Mouse (Mus musculus) liver, embryonic 16.5 days (tissue): ENCODE data around the gene Ppp1r3g. TPM values are rescaled to one million over a fixed set of nuclear protein-coding genes. Genes with fewer than 3 reads are reported as not detected.

Source experiments
- ATAC-seq: fragments of 200-750 bp; cut with Nextera tagmentation; 2 replicates; pipeline ENCODE4 v1.8.0; 2017; ENCODE audit warnings: low read depth, mild to moderate bottlenecking, moderate number of reproducible peaks, moderate library complexity
- H3K27ac ChIP-seq: fragments of 300-500 bp; sonication (generic); 2 replicates; pipeline ENCODE4 v1.5.1; 2014; ENCODE audit warnings: mild to moderate bottlenecking, low read length
- H3K27me3 ChIP-seq: fragments of 300-500 bp; sonication (generic); 2 replicates; pipeline ENCODE4 v1.6.1; 2014; ENCODE audit warnings: low read depth, low read length, mixed read lengths; ENCODE audit not compliant: control insufficient read depth, insufficient read depth
- H3K36me3 ChIP-seq: fragments of 300-500 bp; sonication (generic); 2 replicates; pipeline ENCODE4 v1.6.1; 2014; ENCODE audit warnings: mild to moderate bottlenecking; ENCODE audit not compliant: control insufficient read depth, insufficient read depth
- H3K4me1 ChIP-seq: fragments of 300-500 bp; sonication (generic); 2 replicates; pipeline ENCODE4 v1.6.1; 2014; ENCODE audit warnings: low read depth, low read length, mixed read lengths; ENCODE audit not compliant: control insufficient read depth
- H3K4me2 ChIP-seq: fragments of 300-500 bp; sonication (generic); 2 replicates; pipeline ENCODE4 v1.6.1; 2014; ENCODE audit warnings: low read depth, low read length, mixed read lengths
- H3K4me3 ChIP-seq: fragments of 300-500 bp; sonication (generic); 2 replicates; pipeline ENCODE4 v1.5.1; 2014; ENCODE audit warnings: low read depth, mild to moderate bottlenecking, low read length
- H3K9ac ChIP-seq: fragments of 300-500 bp; sonication (generic); 2 replicates; pipeline ENCODE4 v1.6.1; 2014; ENCODE audit warnings: low read depth, low read length
- H3K9me3 ChIP-seq: fragments of 300-500 bp; sonication (generic); replicated peaks from 2 replicates; pipeline ENCODE4 v1.6.1; 2016; ENCODE audit warnings: low read length; ENCODE audit not compliant: control insufficient read depth
- WGBS: fragments of 180-500 bp; shearing (Covaris S2); extraction: QIAGEN DNeasy Blood & Tissue Kit; methylation state at CpG from one replicate; pipeline ENCODE4 v1.1.7; 2014; ENCODE audit not compliant: insufficient replicate concordance; 5-methylcytosine and 5-hydroxymethylcytosine counted together
- polyA plus RNA-seq: library from polyadenylated mRNA; unstranded; fragments of >200 nt; fragmentation: Nextera tagmentation; extraction: Ambion mirVana; gene quantifications from 2 replicates; pipeline ENCODE4 v1.2.1, GENCODE M21; 2015

Ppp1r3g gene
- polyA plus RNA-seq = 1.9 and 3.0 TPM in 2 replicates

DNA sequence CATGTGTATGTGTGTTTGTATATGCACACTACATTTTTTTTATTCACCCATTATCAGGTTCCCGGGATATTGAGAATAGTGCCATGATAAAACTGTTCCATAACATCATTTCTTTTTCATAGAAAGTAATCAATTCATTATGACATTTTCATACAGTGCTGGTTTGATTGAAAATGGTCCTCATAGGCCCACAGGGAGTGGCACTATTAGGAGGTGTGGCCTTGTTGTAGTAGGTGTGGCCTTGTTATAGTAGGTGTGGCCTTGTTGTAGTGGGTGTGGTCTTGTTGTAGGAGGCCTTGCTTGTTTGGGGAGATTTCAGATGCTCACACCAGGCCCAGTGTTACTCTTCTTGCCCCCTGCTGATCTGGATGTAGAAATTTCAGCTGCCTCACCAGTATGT, at the start of gene Ppp1r3g:
Ppp1r3g (plus strand) TSS at position 301 of the 400 bp plus-strand sequence.
- H3K4me2 ChIP-seq = no peak within 1 kb of the TSS
- H3K27ac ChIP-seq = peak within 1 kb of the TSS; percentile 69; the same call in 1 of the 2 replicates
- H3K4me3 ChIP-seq = no peak within 1 kb of the TSS
- H3K4me1 ChIP-seq = no peaks in the 10 kb centered on the region
- H3K9me3 ChIP-seq = no peaks in the 10 kb centered on the region
- no peaks in the 10 kb centered on the region for H3K36me3 ChIP-seq
- H3K27me3 ChIP-seq = no peaks in the 10 kb centered on the region
- 85% methylated on average over 1 of the region's 1 CpGs for WGBS
- ATAC-seq = no peak
- H3K9ac ChIP-seq = no peak within 1 kb of the TSS

DNA sequence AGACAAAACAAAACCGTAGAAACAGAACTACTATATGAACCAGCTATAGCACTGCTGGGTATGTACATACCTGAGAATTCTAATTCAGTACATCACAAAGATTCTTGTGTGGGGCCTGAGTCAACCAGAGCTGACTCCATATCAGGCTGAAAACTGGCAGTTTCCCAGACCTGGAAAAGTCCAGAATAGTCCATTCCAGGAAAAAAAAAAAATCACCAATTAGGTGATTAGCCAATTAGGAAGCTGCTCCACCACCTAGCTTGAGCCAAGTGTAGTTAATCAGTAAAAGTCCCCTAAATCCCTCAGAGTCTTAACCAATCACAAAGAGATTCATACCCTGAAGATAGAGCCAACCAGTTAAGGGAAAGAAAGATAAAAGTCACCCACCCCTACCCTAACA, 47.2 kb upstream of the Ppp1r3g start:
- H3K4me2 ChIP-seq = no peak overlapping the region
- H3K4me3 ChIP-seq = no peak overlapping the region
- WGBS = 70% methylated on average over 1 of the region's 1 CpGs
- no peak for ATAC-seq
- H3K9me3 ChIP-seq = no peaks in the 10 kb centered on the region
- no peak overlapping the region for H3K9ac ChIP-seq
- H3K4me1 ChIP-seq = peaks cover 1% of the 10 kb centered on the region
- H3K27ac ChIP-seq = no peak overlapping the region
- no peaks in the 10 kb centered on the region for H3K36me3 ChIP-seq
- H3K27me3 ChIP-seq = no peaks in the 10 kb centered on the region

DNA sequence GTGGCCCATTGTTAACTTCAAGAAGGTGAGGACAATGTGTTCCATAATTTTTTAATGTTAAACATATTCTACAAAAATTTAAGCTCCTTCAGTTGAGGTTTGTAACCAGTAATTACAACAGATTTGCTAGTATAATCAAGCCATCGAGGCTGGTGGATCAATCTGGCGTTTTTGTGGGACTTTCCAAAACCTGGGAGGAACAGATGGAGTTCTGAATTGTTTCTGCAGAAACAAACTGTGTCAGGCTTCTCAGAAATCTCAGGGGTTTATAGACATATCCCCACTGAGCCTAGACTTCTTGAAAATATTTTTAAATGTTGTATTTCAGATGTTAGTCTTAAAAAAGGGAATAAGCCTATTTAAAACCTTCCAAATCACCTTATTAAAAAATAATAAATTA, 20.6 kb upstream of the Ppp1r3g start:
- no peak overlapping the region for H3K9ac ChIP-seq
- H3K9me3 ChIP-seq = no peaks in the 10 kb centered on the region; the same call in 1 of the 2 replicates
- H3K27me3 ChIP-seq = no peaks in the 10 kb centered on the region
- no peaks in the 10 kb centered on the region for H3K4me1 ChIP-seq
- ATAC-seq = no peak
- 47% methylated on average over 2 of the region's 2 CpGs for whole genome bisulfite sequencing
- no peaks in the 10 kb centered on the region for H3K36me3 ChIP-seq
- H3K4me2 ChIP-seq = no peak overlapping the region
- H3K27ac ChIP-seq = no peak overlapping the region
- no peak overlapping the region for H3K4me3 ChIP-seq

DNA sequence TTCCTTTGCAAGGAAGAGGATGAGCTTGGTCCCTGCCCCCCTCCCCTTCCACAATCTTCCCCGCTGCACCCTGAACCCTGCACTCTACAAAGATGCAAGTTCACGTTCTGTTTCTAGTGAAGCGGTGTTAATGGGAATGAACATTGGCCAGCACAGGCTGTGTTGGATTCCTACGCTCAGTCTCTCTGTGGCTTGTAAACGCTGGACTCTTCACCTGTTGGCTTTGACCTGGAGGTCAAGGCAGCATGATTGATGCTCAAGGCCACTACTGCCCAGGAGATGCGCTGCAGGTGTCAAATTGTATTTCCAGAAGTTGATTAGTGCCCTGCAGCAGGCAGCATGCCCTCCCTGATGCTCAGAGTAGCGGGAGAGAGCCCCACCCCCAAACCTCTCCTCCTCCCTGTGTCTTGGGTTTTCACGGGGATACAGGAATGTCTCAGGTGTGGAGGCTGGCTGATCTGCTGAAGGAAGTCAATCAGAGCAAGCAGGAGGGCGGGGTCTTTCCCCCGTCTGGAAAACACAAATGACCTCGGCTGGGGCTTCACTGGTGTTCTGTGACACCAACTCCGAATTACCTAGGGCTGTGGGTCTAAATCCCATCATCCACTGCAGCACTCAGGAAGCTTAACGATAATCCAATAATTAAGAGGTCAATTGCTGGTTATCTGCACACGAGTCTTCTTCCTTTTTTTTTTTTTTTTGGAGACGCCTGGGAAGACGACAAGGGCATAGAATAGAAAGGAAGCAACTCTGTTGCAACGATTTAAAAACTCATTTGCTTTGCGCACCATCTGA, 18.6 kb upstream of the Ppp1r3g start:
- no peaks in the 10 kb centered on the region; the same call in 1 of the 2 replicates for H3K9me3 ChIP-seq
- no peak overlapping the region for H3K9ac ChIP-seq
- no peak overlapping the region for H3K4me2 ChIP-seq
- H3K27ac ChIP-seq = no peak overlapping the region
- 52% methylated on average over 18 of the region's 18 CpGs for WGBS
- H3K4me3 ChIP-seq = no peak overlapping the region
- H3K27me3 ChIP-seq = no peaks in the 10 kb centered on the region
- ATAC-seq = no peak
- no peaks in the 10 kb centered on the region for H3K36me3 ChIP-seq
- no peaks in the 10 kb centered on the region for H3K4me1 ChIP-seq

DNA sequence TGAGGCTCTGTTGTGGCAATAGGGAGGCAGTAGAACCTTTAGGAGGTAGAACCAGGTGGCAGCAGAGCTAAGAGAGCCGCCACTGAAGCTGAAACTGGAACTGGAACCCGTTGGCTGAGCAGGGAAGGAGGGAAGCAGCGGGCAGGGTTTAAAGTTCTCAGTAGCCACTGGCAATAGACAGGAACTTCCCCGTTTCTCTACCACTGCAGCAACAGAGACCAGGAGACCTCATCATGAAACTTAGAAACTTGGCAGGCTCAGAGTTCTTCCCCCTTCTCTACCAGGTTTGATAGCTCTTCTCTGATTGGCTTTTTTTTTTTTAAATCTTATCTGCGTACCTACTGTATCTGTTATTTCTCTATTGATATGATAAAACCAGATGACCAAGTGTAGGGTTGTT, 17.7 kb upstream of the Ppp1r3g start:
- Histone ChIP-seq H3K4me3 (no peak overlapping the region), H3K9ac (no peak overlapping the region), H3K27ac (no peak overlapping the region), H3K4me2 (no peak overlapping the region), H3K4me1 (no peaks in the 10 kb centered on the region), H3K27me3 (no peaks in the 10 kb centered on the region), H3K36me3 (no peaks in the 10 kb centered on the region), H3K9me3 (no peaks in the 10 kb centered on the region)
- ATAC-seq = no peak
- WGBS = 31% methylated on average over 5 of the region's 5 CpGs

DNA sequence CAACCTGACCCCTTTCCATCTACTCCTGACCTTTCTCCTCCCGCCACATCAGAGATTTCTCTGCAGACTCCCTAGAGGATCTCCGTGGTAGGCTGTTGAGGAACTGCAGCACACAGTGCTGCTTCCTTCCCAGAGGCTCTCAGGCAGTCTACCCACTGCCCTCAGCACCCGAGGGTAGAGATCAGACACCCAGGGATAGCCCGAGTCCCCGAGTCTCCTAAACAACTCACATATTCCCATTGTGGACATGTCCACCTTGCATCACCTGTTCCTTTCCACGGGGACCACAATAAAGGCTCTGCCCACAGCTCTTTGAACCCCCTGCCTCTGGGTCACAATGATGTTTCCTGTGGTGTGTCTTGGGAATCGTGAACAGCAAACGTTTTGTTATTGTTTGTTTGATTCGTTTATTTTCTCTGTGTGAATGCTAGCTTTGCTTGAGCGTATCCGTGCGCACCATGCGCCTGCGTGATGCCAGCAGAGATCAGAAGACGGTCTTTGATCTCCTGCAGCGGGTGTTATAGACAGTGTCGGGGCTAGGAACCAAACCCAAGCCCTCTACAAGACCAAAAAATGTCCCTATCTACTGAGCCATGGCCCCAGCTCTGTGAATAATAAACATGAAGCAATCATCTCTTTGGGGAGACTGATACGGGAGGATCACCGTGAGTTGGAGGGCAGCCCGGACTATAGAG, 11.8 kb upstream of the Ppp1r3g start:
- H3K9me3 ChIP-seq = no peaks in the 10 kb centered on the region
- ATAC-seq = no peak
- 56% methylated on average over 20 of the region's 20 CpGs for WGBS

DNA sequence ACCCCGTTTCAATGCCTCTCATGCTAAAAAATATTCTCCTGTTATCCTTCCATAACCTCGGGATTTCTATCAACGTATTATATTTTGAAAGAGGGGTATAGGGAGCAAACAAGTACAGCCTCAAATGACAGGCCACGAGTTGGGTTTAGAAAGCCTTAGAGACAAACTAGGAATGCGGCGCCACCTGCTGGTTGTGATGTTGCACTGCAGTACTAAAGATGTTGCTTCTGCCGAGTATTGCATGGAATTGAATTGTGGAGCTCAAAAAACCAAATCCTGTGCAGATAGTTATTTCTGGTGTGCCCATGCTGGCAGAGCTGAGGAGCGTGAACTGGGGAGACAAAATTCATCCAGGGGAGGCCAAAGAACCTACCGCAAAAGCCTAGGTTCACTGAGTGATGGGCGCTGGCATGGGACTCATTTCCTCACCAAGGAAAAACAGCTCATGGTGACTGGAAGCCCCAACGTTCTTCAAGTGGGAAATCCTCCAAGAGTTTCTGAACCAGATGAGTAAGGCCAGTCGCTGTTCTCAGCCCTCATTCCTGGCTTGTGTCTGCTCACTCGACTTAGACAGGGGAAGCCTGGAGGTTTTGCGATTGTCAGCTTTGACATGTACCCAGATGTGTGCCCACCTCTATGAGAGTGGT, 11.2 kb upstream of the Ppp1r3g start:
- no peak for ATAC-seq

More for the DNA sequence above, 11.8 kb upstream of the Ppp1r3g start:
- Histone ChIP-seq H3K4me3 (no peak overlapping the region), H3K4me1 (no peaks in the 10 kb centered on the region), H3K4me2 (no peak overlapping the region), H3K27me3 (no peaks in the 10 kb centered on the region), H3K36me3 (no peaks in the 10 kb centered on the region), H3K27ac (no peak overlapping the region), H3K9ac (no peak overlapping the region)

DNA sequence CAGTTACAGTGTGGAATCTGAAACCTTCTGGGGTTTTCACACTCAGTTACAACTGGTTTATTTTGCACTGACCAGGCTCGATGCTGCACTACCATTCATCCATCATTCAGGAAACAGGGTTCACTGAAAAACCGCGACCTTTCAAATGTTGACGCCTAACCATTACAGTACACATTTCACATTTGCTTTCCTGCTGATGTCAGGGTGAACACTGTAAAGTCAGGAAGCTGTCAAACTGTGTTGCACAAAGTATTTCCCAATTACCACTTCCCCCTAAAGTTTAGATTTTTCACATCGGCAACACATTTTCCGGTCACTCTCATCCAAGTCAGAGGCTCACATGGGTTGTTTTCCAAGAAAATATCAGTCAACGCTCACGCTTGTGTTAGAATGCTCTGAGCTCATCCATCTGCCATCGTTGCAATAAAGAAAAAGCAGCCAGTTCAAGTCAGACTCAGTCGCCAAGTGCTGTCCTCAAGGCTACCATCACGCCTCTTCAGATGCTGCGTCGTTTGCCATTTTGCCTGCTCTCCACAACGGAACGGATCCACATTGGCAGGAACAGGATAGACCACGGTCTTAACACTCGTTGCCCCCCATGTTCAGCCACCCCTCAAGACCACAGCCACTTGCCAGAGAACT, 8.7 kb upstream of the Ppp1r3g start:
- no peak for ATAC-seq
- Histone ChIP-seq H3K4me1 (no peaks in the 10 kb centered on the region), H3K27me3 (no peaks in the 10 kb centered on the region), H3K4me2 (no peak overlapping the region), H3K9ac (no peak overlapping the region), H3K27ac (no peak overlapping the region), H3K9me3 (no peaks in the 10 kb centered on the region), H3K36me3 (no peaks in the 10 kb centered on the region), H3K4me3 (no peak overlapping the region)
- 40% methylated on average over 17 of the region's 17 CpGs for WGBS

More for the DNA sequence above, 11.2 kb upstream of the Ppp1r3g start:
- Histone ChIP-seq H3K27ac (no peak overlapping the region), H3K4me1 (no peaks in the 10 kb centered on the region), H3K36me3 (no peaks in the 10 kb centered on the region), H3K9me3 (no peaks in the 10 kb centered on the region), H3K27me3 (no peaks in the 10 kb centered on the region), H3K4me2 (no peak overlapping the region), H3K4me3 (no peak overlapping the region), H3K9ac (no peak overlapping the region)
- WGBS = 20% methylated on average over 14 of the region's 14 CpGs
